Mouse (Mus musculus) ES-E14 (cell line): ENCODE measurements around the gene Lyl1.

Experiments used
- HCFC1 ChIP-seq: IDR thresholded peaks from 2 replicates; pipeline ENCODE4 v1.6.1; 2012; ENCODE audit warnings: low read length, inconsistent platforms, borderline replicate concordance; ENCODE audit not compliant: insufficient read depth
- MAFK ChIP-seq: IDR thresholded peaks from 2 replicates; pipeline ENCODE4 v1.6.1; 2014; ENCODE audit warnings: mild to moderate bottlenecking, low read depth, low read length, inconsistent platforms; ENCODE audit not compliant: insufficient read depth
- ZC3H11A ChIP-seq: IDR thresholded peaks from 2 replicates; pipeline ENCODE4 v1.6.1; 2012; ENCODE audit warnings: low read depth, mild to moderate bottlenecking, inconsistent platforms, low read length, borderline replicate concordance
- ZNF384 ChIP-seq: IDR thresholded peaks from 2 replicates; pipeline ENCODE4 v1.6.1; 2012; ENCODE audit warnings: low read depth, low read length, inconsistent platforms

DNA sequence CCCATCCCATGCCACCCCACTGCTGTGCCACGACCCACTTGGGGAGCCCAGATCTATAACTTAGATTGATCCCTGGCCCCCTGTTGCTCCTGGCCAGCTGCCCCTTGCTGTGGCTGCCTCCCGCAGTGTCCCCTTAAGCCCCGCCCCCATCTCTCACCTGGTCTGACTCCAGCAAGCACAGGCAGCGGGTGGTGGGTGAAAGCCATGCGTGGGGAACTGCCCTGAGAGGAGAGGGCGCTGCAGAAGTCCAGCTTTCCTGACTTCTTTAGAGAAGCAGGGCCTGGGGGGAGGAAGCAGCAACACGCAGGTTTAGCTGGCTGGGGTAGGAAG is 22.3 kb downstream of the Lyl1 start:
- TF ChIP-seq MAFK (no peak), HCFC1 (no peak), ZC3H11A (no peak), ZNF384 (no peak)
